Comparison of ENCODE assay signal across 13 mouse cellular contexts in the genomic region with DNA sequence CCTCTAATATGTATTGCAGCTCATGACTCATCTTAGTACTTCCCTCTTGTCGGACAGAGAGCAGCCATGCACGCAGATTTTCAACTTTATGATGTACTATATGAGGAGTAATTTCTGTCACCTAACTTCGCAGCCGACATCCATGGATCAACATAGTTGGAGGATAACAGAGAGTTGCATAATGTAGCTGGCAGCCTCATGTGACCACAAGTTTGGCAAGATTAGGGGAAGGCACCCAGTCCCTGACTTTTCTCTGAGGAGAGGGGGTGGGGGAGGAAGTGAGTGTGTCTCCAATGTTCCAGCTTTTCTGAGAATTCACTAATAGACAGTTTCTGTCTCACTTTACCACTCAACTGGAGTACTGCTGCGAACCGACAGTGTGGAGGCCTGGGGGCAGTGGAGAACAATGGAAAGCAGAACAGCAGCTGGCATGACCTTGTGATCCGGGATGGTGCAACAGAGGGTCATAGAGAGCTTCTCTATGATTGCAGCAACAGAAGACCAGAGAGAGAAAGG.
DNase-seq lines count a peak whose midpoint lies in the region; ATAC-seq and TF ChIP-seq lines count a peak whose summit lies in the region.
"Had no signal": no experiment of that assay in that cellular context is flagged by ENCODE, and none has a peak within 500 bp of the region (broad histone marks: within the 10 kb centered on the region; RNA-seq: fewer than 3 reads in every experiment).

No protein-coding gene starts in this region.

- H3K4me1 ChIP-seq in lung, postnatal 0 days (ENCODE audit: insufficient read depth, low read depth, low read length): no peaks in the 10 kb centered on the region
- no peaks in the 10 kb centered on the region for H3K4me1 ChIP-seq in stomach, postnatal 0 days (replicated peaks; ENCODE audit: control insufficient read depth, insufficient read depth)
- H3K4me1 ChIP-seq: kidney, embryonic 15.5 days; limb, embryonic 15.5 days had no signal

- no peak overlapping the region for H3K4me3 ChIP-seq in left cerebral cortex, adult 2 months
- H3K4me3 ChIP-seq in lung, postnatal 0 days (ENCODE audit: low read depth, low read length): no peak overlapping the region
- H3K4me3 ChIP-seq in stomach, postnatal 0 days (ENCODE audit: low read depth, low read length): no peak overlapping the region
- H3K4me3 ChIP-seq: forebrain, embryonic 10.5 days; heart, embryonic 15.5 days; kidney, embryonic 15.5 days; limb, embryonic 15.5 days had no signal

- intact Hi-C loops in left cerebral cortex, adult 2 months (cut with DNase I): no loop called here

- H3K4me2 ChIP-seq in lung, postnatal 0 days (replicated peaks; ENCODE audit: low read depth, low read length): no peak overlapping the region
- no peak overlapping the region for H3K4me2 ChIP-seq in stomach, postnatal 0 days (replicated peaks; ENCODE audit: low read depth)
- H3K4me2 ChIP-seq: heart, embryonic 15.5 days; kidney, embryonic 15.5 days; limb, embryonic 15.5 days had no signal

- H3K27ac ChIP-seq in left cerebral cortex, adult 2 months: no peak overlapping the region
- H3K27ac ChIP-seq in lung, postnatal 0 days (ENCODE audit: low read length): no peak overlapping the region
- no peak overlapping the region for H3K27ac ChIP-seq in stomach, postnatal 0 days (replicated peaks)
- H3K27ac ChIP-seq: forebrain, embryonic 10.5 days; heart, embryonic 15.5 days; kidney, embryonic 15.5 days; limb, embryonic 15.5 days had no signal

- ATAC-seq in common myeloid progenitor, adult 5-6 weeks (replicated peaks; ENCODE audit: low read depth, poor library complexity, severe bottlenecking): peak; percentile 94
- ATAC-seq in lung, postnatal 0 days: peak; percentile 95
- peak; percentile 10; the same call in 1 of the 2 replicates for ATAC-seq in stomach, postnatal 0 days (ENCODE audit: low FRiP score, low TSS enrichment)

- no peaks in the 10 kb centered on the region for H3K36me3 ChIP-seq in lung, postnatal 0 days (ENCODE audit: insufficient read depth, low read length)
- no peaks in the 10 kb centered on the region for H3K36me3 ChIP-seq in stomach, postnatal 0 days (ENCODE audit: control insufficient read depth, insufficient read depth, low read length)
- H3K36me3 ChIP-seq: forebrain, embryonic 10.5 days; heart, embryonic 15.5 days; kidney, embryonic 15.5 days; limb, embryonic 15.5 days had no signal

- 0 out of 2 replicates have a peak, but pooled peaks have one; percentile 46 for TF ChIP-seq EP300 in lung, postnatal 0 days (IDR thresholded peaks at IDR 0.05)
- TF ChIP-seq EP300 in stomach, postnatal 0 days (optimal IDR thresholded peaks at IDR 0.05): no peak

- no peak overlapping the region for H3K9ac ChIP-seq in lung, postnatal 0 days (replicated peaks; ENCODE audit: low read depth)
- H3K9ac ChIP-seq in stomach, postnatal 0 days (ENCODE audit: low read length): no peak overlapping the region
- H3K9ac ChIP-seq: heart, embryonic 15.5 days; kidney, embryonic 15.5 days; limb, embryonic 15.5 days had no signal

- H3K9me3 ChIP-seq in lung, postnatal 0 days (ENCODE audit: low read length): no peaks in the 10 kb centered on the region
- no peaks in the 10 kb centered on the region for H3K9me3 ChIP-seq in stomach, postnatal 0 days (ENCODE audit: control insufficient read depth, low read length)
- H3K9me3 ChIP-seq: forebrain, embryonic 10.5 days; heart, embryonic 15.5 days; kidney, embryonic 15.5 days; limb, embryonic 15.5 days had no signal

- 45% methylated on average over 7 of the region's 7 CpGs for WGBS in lung, postnatal 0 days
- 74% methylated on average over 7 of the region's 7 CpGs for WGBS in stomach, postnatal 0 days

- no peaks in the 10 kb centered on the region for H3K27me3 ChIP-seq in lung, postnatal 0 days (replicated peaks; ENCODE audit: insufficient read depth, low read length)
- no peaks in the 10 kb centered on the region for H3K27me3 ChIP-seq in stomach, postnatal 0 days (ENCODE audit: control insufficient read depth, insufficient read depth, low read length)
- H3K27me3 ChIP-seq: heart, embryonic 15.5 days; kidney, embryonic 15.5 days; limb, embryonic 15.5 days had no signal

- no peak for TF ChIP-seq CTCF in left cerebral cortex, adult 2 months (IDR thresholded peaks at IDR 0.05)
- peak; percentile 28; the same call in 1 of the 2 replicates for TF ChIP-seq CTCF in lung, postnatal 0 days (IDR thresholded peaks at IDR 0.05)
- TF ChIP-seq CTCF in stomach, postnatal 0 days (IDR thresholded peaks at IDR 0.05; ENCODE audit: low read depth): no peak

- DNase-seq in left cerebral cortex, adult 11 months (ENCODE audit: low spot score): peak; percentile 11
- DNase-seq in left cerebral cortex, adult 2 months (ENCODE audit: extremely low spot score in 1 of 2, low spot score in 2 of 2): no peak
- peak; percentile 90 for DNase-seq in lung, postnatal 0 days (ENCODE audit: low spot score)
- no peak for DNase-seq in stomach, postnatal 0 days (ENCODE audit: low spot score)
- no peak for DNase-seq in urinary bladder, postnatal 4 days (ENCODE audit: low spot score in 2 of 2)
- no peak for DNase-seq in gastrocnemius, adult 8-10 months (ENCODE audit: low spot score in 2 of 2)
- DNase-seq: cerebellum, adult 2 months; thymus, postnatal 25 days had no signal

Comparison
In these comparisons a context has a peak if more than half of its experiments do, and no peak if none do; other contexts are left out.
1. DNase-seq: peak in left cerebral cortex, adult 11 months (single experiment) and lung, postnatal 0 days (single experiment); none in left cerebral cortex, adult 2 months (0 of 2), stomach, postnatal 0 days (single experiment), urinary bladder, postnatal 4 days (0 of 2) and gastrocnemius, adult 8-10 months (0 of 2).
2. ATAC-seq: peak in every context shown above with its lines; median percentile 95 in lung, postnatal 0 days; 94 in common myeloid progenitor, adult 5-6 weeks; 10 in stomach, postnatal 0 days.